Mouse (Mus musculus) small intestine, adult 2 months (tissue): ENCODE results near the gene Pigv. TPM values are rescaled to one million over a fixed set of nuclear protein-coding genes. Genes with fewer than 3 reads are reported as not detected.
A peak's percentile ranks its signal among the peaks of the same experiment; 100 is the strongest.

ENCODE experiments used
- H3K27ac ChIP-seq: fragments of 200-500 bp; 2 replicates; pipeline ENCODE4 v1.5.1; 2012; ENCODE audit warnings: low read depth, low read length, control low read depth, inconsistent platforms; ENCODE audit not compliant: insufficient read depth
- H3K27me3 ChIP-seq: fragments of 200-500 bp; 2 replicates; pipeline ENCODE4 v1.6.1; 2012; ENCODE audit warnings: mild to moderate bottlenecking, moderate library complexity, low read length, inconsistent platforms; ENCODE audit not compliant: control insufficient read depth, insufficient read depth
- H3K36me3 ChIP-seq: fragments of 200-500 bp; 2 replicates; pipeline ENCODE4 v1.6.1; 2012; ENCODE audit warnings: mild to moderate bottlenecking, low read length, control low read depth, inconsistent platforms; ENCODE audit not compliant: control insufficient read depth, insufficient read depth
- H3K4me1 ChIP-seq: fragments of 200-500 bp; 2 replicates; pipeline ENCODE4 v1.6.1; 2012; ENCODE audit warnings: low read length, inconsistent platforms, mixed read lengths; ENCODE audit not compliant: control insufficient read depth, insufficient read depth, insufficient read length
- H3K4me3 ChIP-seq: fragments of 200-500 bp; 2 replicates; pipeline ENCODE4 v1.5.1; 2012; ENCODE audit warnings: low read depth, mild to moderate bottlenecking, control low read depth, inconsistent platforms, low read length, moderate library complexity
- CTCF ChIP-seq: fragments of 200-500 bp; IDR thresholded peaks from 2 replicates; pipeline ENCODE4 v1.5.1; 2012; ENCODE audit warnings: low read depth, mild to moderate bottlenecking, control low read depth, inconsistent platforms, low read length, moderate library complexity, mixed read lengths; ENCODE audit not compliant: insufficient replicate concordance, insufficient read length; ENCODE audit errors: extremely low read depth
- POLR2A ChIP-seq: fragments of 200-500 bp; IDR thresholded peaks from 2 replicates; pipeline ENCODE4 v1.6.1; 2012; ENCODE audit warnings: low read depth, mild to moderate bottlenecking, control low read depth, inconsistent platforms, low read length, moderate library complexity
- WGBS: fragments of 180-500 bp; shearing (Covaris S2); methylation state at CpG from one replicate; pipeline ENCODE4 v1.1.7; 2018; 5-methylcytosine and 5-hydroxymethylcytosine counted together
- polyA plus RNA-seq: library from polyadenylated mRNA; depleted of rRNA; stranded (reverse); fragments of >200 nt; gene quantifications from 2 replicates; pipeline ENCODE4 v1.2.3, GENCODE M21; 2012

Pigv gene
- polyA plus RNA-seq, 1 experiment: 8.9 TPM

GRCm38 (mm10) chr4:133620668-133621067 is 51.8 kb downstream of the Pigv start:
- TF ChIP-seq CTCF: no peak
- TF ChIP-seq POLR2A: no peak
- peaks cover 18% of the 10 kb centered on the region for H3K4me1 ChIP-seq
- H3K4me3 ChIP-seq: no peak overlapping the region
- peaks cover 5% of the 10 kb centered on the region for H3K36me3 ChIP-seq
- WGBS: 86% methylated on average over 8 of the region's 8 CpGs
- peak overlapping the region; percentile 57 for H3K27ac ChIP-seq
- H3K27me3 ChIP-seq: no peaks in the 10 kb centered on the region

- 30% methylated on average over 4 of the region's 4 CpGs for WGBS
- Histone ChIP-seq H3K27ac (peak overlapping the region; percentile 19; the same call in 1 of the 2 replicates), H3K36me3 (peaks cover 3% of the 10 kb centered on the region; the same call in 1 of the 2 replicates), H3K4me1 (peaks cover 21% of the 10 kb centered on the region), H3K27me3 (no peaks in the 10 kb centered on the region), H3K4me3 (no peak overlapping the region)
- TF ChIP-seq POLR2A: no peak
- no peak for TF ChIP-seq CTCF
These were observed 52.8 kb downstream of the Pigv start for GRCm38 (mm10) chr4:133619473-133620136.

GRCm38 (mm10) chr4:133617936-133618335 is 54.5 kb downstream of the Pigv start:
- 94% methylated on average over 11 of the region's 11 CpGs for WGBS
- no peak overlapping the region for H3K4me3 ChIP-seq
- no peak overlapping the region for H3K27ac ChIP-seq
- peaks cover 6% of the 10 kb centered on the region for H3K36me3 ChIP-seq
- H3K4me1 ChIP-seq: peaks cover 27% of the 10 kb centered on the region
- no peaks in the 10 kb centered on the region for H3K27me3 ChIP-seq
- TF ChIP-seq CTCF: no peak

- Histone ChIP-seq H3K4me3 (no peak overlapping the region), H3K27me3 (no peaks in the 10 kb centered on the region), H3K27ac (no peak overlapping the region), H3K36me3 (peaks cover 12% of the 10 kb centered on the region), H3K4me1 (peaks cover 20% of the 10 kb centered on the region)
- WGBS: 88% methylated on average over 10 of the region's 10 CpGs
- TF ChIP-seq CTCF (no peak), POLR2A (no peak)
These were observed 57.0 kb downstream of the Pigv start for GRCm38 (mm10) chr4:133615416-133615815.

GRCm38 (mm10) chr4:133614274-133614761 is 58.1 kb downstream of the Pigv start:
- 46% methylated on average over 8 of the region's 8 CpGs for WGBS
- Histone ChIP-seq H3K4me3 (no peak overlapping the region), H3K27me3 (no peaks in the 10 kb centered on the region), H3K27ac (no peak overlapping the region), H3K36me3 (peaks cover 14% of the 10 kb centered on the region), H3K4me1 (peaks cover 13% of the 10 kb centered on the region)
- no peak for TF ChIP-seq CTCF
- TF ChIP-seq POLR2A: no peak

- Histone ChIP-seq H3K27ac (no peak overlapping the region), H3K4me3 (no peak overlapping the region), H3K4me1 (peaks cover 13% of the 10 kb centered on the region), H3K36me3 (peaks cover 14% of the 10 kb centered on the region), H3K27me3 (no peaks in the 10 kb centered on the region)
- WGBS: 87% methylated on average over 4 of the region's 4 CpGs
- TF ChIP-seq POLR2A (no peak), CTCF (no peak)
These were observed 58.6 kb downstream of the Pigv start for GRCm38 (mm10) chr4:133613867-133614266.

- Histone ChIP-seq H3K27me3 (no peaks in the 10 kb centered on the region), H3K4me1 (peaks cover 13% of the 10 kb centered on the region), H3K36me3 (peaks cover 19% of the 10 kb centered on the region), H3K27ac (no peak overlapping the region), H3K4me3 (no peak overlapping the region)
- 95% methylated on average over 8 of the region's 8 CpGs for WGBS
- TF ChIP-seq CTCF (no peak), POLR2A (no peak)
These were observed 59.4 kb downstream of the Pigv start for GRCm38 (mm10) chr4:133613026-133613425.
